Comparison of ENCODE assay signal across 13 mouse cellular contexts in genomic region chr7:101452669-101453068, GRCm38 (mm10). TPM values are rescaled to one million over a fixed set of nuclear protein-coding genes. Genes with fewer than 3 reads are reported as not detected.
DNase-seq lines count a peak whose midpoint lies in the region; ATAC-seq lines count a peak whose summit lies in the region.
"Had no signal": no experiment of that assay in that cellular context is flagged by ENCODE, and none has a peak within 500 bp of the region (broad histone marks: within the 10 kb centered on the region; RNA-seq: fewer than 3 reads in every experiment).

No protein-coding gene starts in this region.

- H3K4me3 ChIP-seq in heart, embryonic 13.5 days = peak overlapping the region; percentile 68; the same call in 1 of the 2 replicates
- H3K4me3 ChIP-seq in megakaryocyte, embryonic 14.5 days (replicated peaks) = peak overlapping the region; percentile 64
- H3K4me3 ChIP-seq in limb, embryonic 15.5 days = peak overlapping the region; percentile 57; the same call in 1 of the 2 replicates
- H3K4me3 ChIP-seq in stomach, embryonic 16.5 days (replicated peaks; ENCODE audit: low read length) = peak overlapping the region; percentile 64

- H3K36me3 ChIP-seq in heart, embryonic 13.5 days = no peaks in the 10 kb centered on the region
- no peaks in the 10 kb centered on the region for H3K36me3 ChIP-seq in megakaryocyte, embryonic 14.5 days (replicated peaks; ENCODE audit: low read length)
- H3K36me3 ChIP-seq in limb, embryonic 15.5 days = no peaks in the 10 kb centered on the region
- H3K36me3 ChIP-seq in stomach, embryonic 16.5 days (ENCODE audit: control insufficient read depth, insufficient read depth, low read length) = no peaks in the 10 kb centered on the region

- intact Hi-C loops in heart, postnatal 36 days (cut with DNase I) = loop anchor here (2.0 kb wide), 1 partner anchor 20 kb away; no protein-coding TSS in a partner anchor

- no peaks in the 10 kb centered on the region for H3K9me3 ChIP-seq in heart, embryonic 13.5 days
- H3K9me3 ChIP-seq in megakaryocyte, embryonic 14.5 days = no peaks in the 10 kb centered on the region
- no peaks in the 10 kb centered on the region for H3K9me3 ChIP-seq in limb, embryonic 15.5 days
- H3K9me3 ChIP-seq in stomach, embryonic 16.5 days (replicated peaks; ENCODE audit: control insufficient read depth, low read length) = no peaks in the 10 kb centered on the region

- 76% methylated on average over 3 of the region's 3 CpGs for WGBS in heart, embryonic 13.5 days
- WGBS in limb, embryonic 15.5 days = 84% methylated on average over 3 of the region's 3 CpGs
- 86% methylated on average over 3 of the region's 3 CpGs for WGBS in stomach, embryonic 16.5 days

- peak overlapping the region; percentile 96 for H3K4me2 ChIP-seq in heart, embryonic 13.5 days
- H3K4me2 ChIP-seq in limb, embryonic 15.5 days = no peak overlapping the region
- H3K4me2 ChIP-seq in stomach, embryonic 16.5 days (ENCODE audit: low read depth, low read length) = peak overlapping the region; percentile 25; the same call in 1 of the 2 replicates

- no peak overlapping the region for H3K27ac ChIP-seq in heart, embryonic 13.5 days (replicated peaks)
- no peak overlapping the region for H3K27ac ChIP-seq in limb, embryonic 15.5 days
- H3K27ac ChIP-seq in stomach, embryonic 16.5 days (ENCODE audit: low read length) = no peak overlapping the region

- H3K4me1 ChIP-seq in heart, embryonic 13.5 days = peaks cover 13% of the 10 kb centered on the region
- peaks cover 68% of the 10 kb centered on the region for H3K4me1 ChIP-seq in megakaryocyte, embryonic 14.5 days
- peaks cover 21% of the 10 kb centered on the region for H3K4me1 ChIP-seq in limb, embryonic 15.5 days
- peaks cover 4% of the 10 kb centered on the region; the same call in 1 of the 2 replicates for H3K4me1 ChIP-seq in stomach, embryonic 16.5 days (ENCODE audit: control insufficient read depth, insufficient read depth, low read length)

- no peak for DNase-seq in heart, postnatal 36 days
- no peak for DNase-seq in embryo, embryonic 11 days
- no peak for DNase-seq in cerebellum, postnatal 36 days
- DNase-seq: cerebellum, adult 11-12 months; kidney, adult 8-10 months; lung, postnatal 4 days; retina, postnatal 1 day; thymus, postnatal 4 days had no signal

- no peak overlapping the region for H3K9ac ChIP-seq in heart, embryonic 13.5 days
- no peak overlapping the region for H3K9ac ChIP-seq in limb, embryonic 15.5 days
- H3K9ac ChIP-seq in stomach, embryonic 16.5 days (ENCODE audit: low read length) = no peak overlapping the region

- ATAC-seq in heart, embryonic 13.5 days (ENCODE audit: extremely low read depth, insufficient number of reproducible peaks, low FRiP score, low TSS enrichment) = no peak
- no peak for ATAC-seq in megakaryocyte, adult 5-6 weeks (ENCODE audit: poor library complexity, severe bottlenecking)
- ATAC-seq in limb, embryonic 15.5 days (ENCODE audit: insufficient number of reproducible peaks, low FRiP score, low TSS enrichment, low read depth) = no peak
- no peak for ATAC-seq in stomach, embryonic 16.5 days (ENCODE audit: insufficient read depth, low FRiP score)

- H3K27me3 ChIP-seq in heart, embryonic 13.5 days (replicated peaks) = peaks cover 84% of the 10 kb centered on the region
- H3K27me3 ChIP-seq in megakaryocyte, embryonic 14.5 days (replicated peaks) = peaks cover 91% of the 10 kb centered on the region
- H3K27me3 ChIP-seq in limb, embryonic 15.5 days = peaks cover 46% of the 10 kb centered on the region
- peaks cover 12% of the 10 kb centered on the region for H3K27me3 ChIP-seq in stomach, embryonic 16.5 days (ENCODE audit: control insufficient read depth, insufficient read depth, low read length)

RNA-seq across cellular contexts. Expression of gene Pde2a, which starts 31.2 kb away (rescaled TPM):
- 10.4 and 11.5 TPM in 2 replicates for polyA plus RNA-seq in heart, embryonic 13.5 days (2015; fragmentation: Nextera tagmentation; extraction: Ambion mirVana)
- 10 to 100 TPM; 51.8 to 74.3 TPM for total RNA-seq in heart, postnatal 36 days (2021)
- polyA plus RNA-seq in megakaryocyte, embryonic 14.5 days (2012; ENCODE audit: insufficient read depth, low replicate concordance) = 0.54 and 0.63 TPM in 2 replicates
- 35.4 and 37.5 TPM in 2 replicates for total RNA-seq in megakaryocyte, adult 5-6 weeks (2015)
- total RNA-seq in megakaryocyte, adult 5-6 weeks (2017) = 25.7 and 65.8 TPM in 2 replicates
- polyA plus RNA-seq in limb, embryonic 15.5 days (2015; fragmentation: Nextera tagmentation; extraction: Ambion mirVana) = 13.6 and 14.5 TPM in 2 replicates
- polyA plus RNA-seq in stomach, embryonic 16.5 days (2015; fragmentation: Nextera tagmentation; extraction: Ambion mirVana) = 16.0 and 19.0 TPM in 2 replicates

RNA-seq across cellular contexts. Expression of gene Gm45837, which starts 42.0 kb away (rescaled TPM):
- not detected in 2 replicates for polyA plus RNA-seq in heart, embryonic 13.5 days (2015; fragmentation: Nextera tagmentation; extraction: Ambion mirVana)
- total RNA-seq in heart, postnatal 36 days (2021) = not detected
- polyA plus RNA-seq in megakaryocyte, embryonic 14.5 days (2012; ENCODE audit: insufficient read depth, low replicate concordance) = 1.4 TPM in 1 of 2 replicates, not detected in the other
- 10.2 TPM in 1 of 2 replicates, not detected in the other for total RNA-seq in megakaryocyte, adult 5-6 weeks (2015)
- total RNA-seq in megakaryocyte, adult 5-6 weeks (2017) = 35.6 TPM in 1 of 2 replicates, not detected in the other
- 3.6 and 12.5 TPM in 2 replicates for polyA plus RNA-seq in limb, embryonic 15.5 days (2015; fragmentation: Nextera tagmentation; extraction: Ambion mirVana)
- polyA plus RNA-seq in stomach, embryonic 16.5 days (2015; fragmentation: Nextera tagmentation; extraction: Ambion mirVana) = 5.4 and 5.7 TPM in 2 replicates
